Mouse (Mus musculus): ENCODE results near the gene Tmem53.

Tmem53 gene

DNA sequence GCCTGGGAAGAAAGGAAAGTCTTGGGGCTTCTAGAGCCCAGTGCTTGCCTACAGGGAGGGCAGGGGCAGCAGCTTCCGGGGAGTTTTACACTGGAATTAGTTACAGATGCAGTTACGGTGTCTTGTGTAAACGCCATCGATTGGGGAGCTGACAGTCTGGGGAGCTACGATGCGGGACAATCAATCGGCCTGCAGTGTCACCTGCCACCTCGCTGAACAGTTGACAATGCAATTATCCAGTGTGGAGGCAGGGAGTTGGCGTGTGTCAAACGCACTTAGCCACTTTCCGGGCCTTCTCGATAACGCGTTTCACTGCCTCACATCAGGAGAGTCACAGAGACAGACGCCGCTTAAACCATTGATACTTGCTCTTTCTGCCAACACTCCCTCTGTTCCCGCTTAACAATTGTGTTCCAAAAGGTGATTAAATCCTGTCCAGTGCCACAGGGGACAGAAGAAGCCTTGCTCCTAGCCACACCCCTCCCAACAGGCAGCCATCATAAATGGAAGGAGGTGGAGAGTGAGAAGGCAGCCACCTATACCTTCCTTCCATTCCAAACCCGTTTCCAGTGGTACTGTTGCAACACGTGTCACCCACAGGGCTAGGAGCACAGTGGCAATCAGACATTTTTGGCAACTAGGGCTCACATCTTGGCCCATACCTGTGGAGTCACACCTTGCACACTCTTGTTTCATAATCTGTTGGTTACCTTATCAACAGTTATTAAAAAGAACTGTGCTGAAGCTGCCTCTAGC lies 29.5 kb downstream of the Tmem53 start:
- no peak for DNase-seq (ENCODE audit: low spot score)

DNA sequence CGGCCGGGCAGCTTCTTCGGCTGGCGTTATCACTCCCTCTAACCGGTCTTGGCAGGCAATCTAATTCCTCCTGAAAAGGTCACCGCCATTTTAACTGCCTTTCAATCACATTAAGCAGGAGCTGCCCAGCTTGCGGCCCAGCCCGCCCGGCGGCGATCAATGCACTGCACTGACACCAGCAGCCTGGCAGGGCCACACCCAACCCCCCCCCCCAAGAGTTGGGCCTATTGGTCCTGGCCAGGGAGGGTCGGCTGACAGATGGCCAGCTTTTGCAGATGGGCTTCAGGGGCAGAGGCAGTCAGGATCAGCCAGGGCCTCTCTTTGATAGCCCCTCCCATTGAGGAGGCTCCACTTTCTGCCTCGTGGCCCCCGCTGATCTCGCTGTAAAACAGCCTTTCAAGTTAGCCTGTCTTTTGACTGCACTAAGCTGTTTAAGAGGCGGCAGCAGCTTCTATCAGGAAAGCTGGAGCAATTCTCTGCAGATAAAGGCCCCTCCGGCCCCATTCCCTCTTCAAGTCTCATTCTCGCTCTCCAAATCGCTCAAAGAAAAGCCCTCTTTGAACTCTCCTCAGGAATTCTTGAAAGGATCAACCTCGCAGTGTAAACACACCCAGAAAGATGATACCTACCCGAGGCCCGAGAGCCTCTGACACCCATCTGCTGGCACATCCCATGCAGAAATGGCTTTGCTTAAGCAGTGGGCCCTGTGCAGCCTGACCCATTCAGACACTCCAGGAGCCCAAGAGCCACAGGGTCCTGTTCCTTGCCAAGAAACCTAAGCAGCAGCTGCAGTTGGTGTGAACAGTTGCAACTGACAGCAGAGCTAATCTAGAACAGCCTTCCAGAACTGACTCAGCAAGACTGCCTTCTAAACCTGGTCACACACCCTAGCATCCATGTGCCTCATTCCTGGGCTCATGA lies 31.8 kb downstream of the Tmem53 start:
- no peak for DNase-seq (ENCODE audit: low spot score)

DNA sequence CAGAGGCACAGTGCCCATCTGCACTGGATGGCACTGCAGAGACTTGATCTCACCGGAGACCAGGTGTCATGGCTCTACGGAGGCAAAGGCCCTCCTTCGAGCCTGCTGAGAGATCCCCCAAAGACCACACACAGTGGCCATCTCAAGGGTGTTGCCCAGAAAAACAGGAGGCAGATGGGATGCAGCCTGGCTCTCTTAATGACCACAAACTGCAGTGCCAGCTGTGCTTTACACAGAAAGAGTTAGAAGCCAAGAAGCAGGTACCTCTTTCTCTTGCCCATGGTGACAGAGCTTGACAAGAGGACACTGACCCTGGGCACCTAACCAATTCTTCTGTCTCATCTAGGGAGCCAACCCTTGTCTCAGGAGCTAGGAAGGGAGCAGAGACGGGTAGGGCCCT lies 32.6 kb downstream of the Tmem53 start:
- no peak for DNase-seq (ENCODE audit: low spot score)

DNA sequence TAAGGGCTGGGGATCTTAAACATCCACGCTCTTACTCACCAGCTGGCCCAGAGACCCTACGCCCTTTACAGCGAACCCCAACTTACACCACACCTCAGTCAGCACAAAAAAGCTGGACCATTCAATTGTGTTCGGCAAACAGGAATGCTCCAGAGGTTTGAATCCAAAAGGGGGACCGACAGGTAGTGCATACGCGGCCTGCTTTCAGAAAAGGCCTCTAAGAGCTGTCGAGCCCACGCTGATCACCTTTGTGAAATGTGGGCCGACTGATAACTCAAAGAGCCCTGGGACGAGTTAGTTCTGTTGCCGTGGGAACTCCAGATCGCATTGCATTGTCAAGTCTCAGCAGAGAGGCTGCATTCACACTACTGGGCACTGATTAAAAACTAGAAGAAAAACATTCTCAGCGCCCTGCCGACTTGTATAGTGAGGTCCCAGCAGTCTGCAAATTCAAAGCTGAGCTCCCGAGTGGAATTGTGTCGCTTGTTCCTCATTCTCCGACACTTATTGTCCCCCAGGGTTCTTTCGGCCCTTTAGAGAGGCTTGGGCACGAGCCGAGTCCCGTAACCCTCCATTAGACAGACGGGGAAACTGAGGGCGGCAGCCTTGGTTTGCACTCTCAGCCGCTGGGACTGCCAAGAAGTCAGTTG lies 36.7 kb downstream of the Tmem53 start:
- DNase-seq (ENCODE audit: low spot score): no peak

DNA sequence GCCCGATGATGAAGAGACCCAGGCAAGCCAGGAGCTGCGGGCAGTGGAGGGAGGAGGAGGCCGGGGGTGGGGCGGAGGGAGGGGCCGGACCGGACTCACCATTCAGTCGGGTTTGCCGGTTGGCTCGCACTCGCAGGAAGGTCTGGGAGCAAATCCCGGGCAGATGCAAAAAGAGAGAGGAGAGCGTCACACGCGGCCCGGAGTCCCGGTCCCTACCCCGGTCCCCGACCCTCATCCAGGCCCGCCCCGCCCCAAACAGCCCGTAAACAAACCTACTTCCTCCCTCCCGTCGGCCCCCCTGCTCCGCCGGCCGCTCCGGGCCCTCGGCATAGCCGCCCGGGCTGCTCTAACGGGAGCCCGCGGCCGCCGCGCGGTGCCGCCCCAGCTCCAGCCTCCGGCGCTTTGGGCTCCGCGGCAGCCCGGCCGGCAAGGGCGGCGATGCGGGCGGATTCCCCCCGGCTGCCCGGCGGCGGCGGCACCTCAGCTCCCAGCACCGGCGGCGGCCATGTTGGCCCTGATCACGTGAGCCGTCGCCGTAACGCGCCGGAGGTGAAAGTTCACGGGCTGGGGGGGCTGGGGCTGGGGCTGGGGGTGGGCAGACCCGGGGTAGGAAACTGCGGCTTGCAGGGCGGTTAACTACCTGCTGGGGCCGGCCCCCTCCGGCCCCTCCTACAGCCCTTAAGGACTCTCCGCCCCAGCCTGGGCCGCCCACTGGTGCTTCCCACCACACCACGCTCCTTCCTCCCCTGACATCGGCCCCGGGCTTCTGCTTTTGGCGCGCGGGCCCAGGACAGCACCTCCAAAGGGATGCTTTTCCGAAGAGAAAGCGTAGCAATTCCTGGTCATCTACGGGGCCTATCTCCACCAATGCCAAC lies 37.4 kb downstream of the Tmem53 start:
- peak; percentile 64 for DNase-seq (ENCODE audit: low spot score)

DNA sequence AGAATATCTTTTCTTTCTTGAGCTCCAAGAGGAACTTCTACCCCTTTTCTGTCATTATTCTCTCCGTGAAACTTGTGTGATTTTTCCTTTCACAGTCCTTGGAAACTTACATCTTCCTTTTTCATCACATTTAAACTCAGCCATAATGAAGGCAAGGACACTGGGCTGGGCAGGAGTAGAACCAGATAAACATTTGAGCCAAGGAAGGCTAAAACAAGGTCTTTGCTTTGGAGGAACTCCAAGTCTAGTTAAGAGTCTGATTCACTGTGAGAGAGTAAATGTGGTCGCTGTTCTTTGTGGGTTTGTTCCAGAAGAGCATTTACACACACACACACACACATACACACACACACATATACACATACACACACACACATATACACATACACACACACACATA lies 39.9 kb downstream of the Tmem53 start:
- DNase-seq (ENCODE audit: low spot score): no peak

DNA sequence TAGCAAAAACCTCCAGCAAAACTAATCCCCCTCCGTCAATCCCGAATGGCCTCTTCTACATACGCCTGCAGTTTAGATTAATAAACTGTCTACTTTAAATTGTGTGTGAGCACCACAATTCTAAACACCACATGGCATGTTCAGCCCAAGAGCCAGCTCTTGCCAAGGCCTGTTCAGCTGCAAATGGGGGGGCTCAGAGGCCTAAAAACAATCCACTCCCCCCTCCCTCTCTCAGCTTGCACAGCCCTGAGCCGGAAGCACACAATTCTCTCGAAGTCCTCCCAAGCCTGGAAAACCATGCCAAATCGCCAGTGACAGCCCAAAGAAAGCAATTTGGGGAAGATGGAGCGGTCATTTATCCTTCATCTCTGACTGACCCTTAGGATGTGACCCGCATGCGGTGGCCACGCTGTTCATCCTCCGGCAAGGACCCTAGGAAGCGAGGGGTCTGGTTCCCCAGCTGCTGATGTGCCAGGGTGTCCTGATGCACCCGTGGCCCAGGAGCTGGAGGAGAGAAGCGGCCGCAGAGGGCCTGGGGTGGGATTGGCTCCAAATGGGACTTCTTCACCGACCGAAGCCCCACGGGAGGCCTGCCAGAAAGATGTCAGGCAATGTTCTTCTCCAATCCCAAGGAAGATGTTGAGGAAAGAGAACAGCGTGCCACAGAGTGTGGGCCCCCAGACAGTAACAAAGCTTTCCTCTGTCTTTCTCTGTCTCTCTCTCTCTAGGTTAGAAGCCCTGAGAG lies 45.3 kb downstream of the Tmem53 start:
- DNase-seq (ENCODE audit: low spot score): no peak

DNA sequence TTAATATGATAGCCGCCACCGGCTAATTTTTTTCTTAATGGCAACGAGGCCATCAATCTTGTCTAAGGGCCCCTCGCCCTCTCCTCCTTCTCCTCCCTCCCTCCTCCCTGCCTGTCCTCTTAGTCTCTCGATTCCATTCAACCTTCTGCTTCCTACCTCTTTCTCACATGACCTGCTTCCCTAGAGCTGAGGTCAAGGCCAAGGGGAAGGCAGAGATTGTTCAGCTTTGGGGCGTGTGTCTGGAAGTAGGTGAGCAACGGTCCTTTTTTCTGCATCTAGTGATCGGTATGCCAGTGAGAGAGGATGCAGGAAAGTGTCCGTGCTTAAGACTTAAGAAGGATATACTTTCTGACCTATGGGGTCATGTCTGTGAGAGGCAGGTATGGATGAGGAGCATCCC lies 46.1 kb downstream of the Tmem53 start:
- DNase-seq (ENCODE audit: low spot score): no peak

DNA sequence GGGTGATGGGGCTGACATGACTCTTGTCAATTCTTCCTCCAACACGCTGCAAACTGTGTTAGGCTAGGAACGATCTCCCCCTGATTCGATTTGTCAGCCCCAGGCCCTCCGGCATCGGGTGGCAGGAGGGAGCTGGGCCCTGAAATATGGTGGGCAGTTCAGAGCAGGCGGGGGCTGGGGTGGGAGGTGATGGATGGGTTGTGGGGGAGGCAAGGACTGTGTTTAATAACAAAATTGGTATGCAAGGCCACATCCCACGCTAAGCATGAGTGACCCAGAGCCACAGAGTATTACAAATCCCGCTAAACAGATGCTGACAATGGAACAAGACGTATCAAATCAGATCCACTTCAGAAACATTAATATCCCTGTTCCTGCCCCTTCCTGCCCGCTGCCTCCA lies 48.2 kb downstream of the Tmem53 start:
- DNase-seq (ENCODE audit: low spot score): no peak

DNA sequence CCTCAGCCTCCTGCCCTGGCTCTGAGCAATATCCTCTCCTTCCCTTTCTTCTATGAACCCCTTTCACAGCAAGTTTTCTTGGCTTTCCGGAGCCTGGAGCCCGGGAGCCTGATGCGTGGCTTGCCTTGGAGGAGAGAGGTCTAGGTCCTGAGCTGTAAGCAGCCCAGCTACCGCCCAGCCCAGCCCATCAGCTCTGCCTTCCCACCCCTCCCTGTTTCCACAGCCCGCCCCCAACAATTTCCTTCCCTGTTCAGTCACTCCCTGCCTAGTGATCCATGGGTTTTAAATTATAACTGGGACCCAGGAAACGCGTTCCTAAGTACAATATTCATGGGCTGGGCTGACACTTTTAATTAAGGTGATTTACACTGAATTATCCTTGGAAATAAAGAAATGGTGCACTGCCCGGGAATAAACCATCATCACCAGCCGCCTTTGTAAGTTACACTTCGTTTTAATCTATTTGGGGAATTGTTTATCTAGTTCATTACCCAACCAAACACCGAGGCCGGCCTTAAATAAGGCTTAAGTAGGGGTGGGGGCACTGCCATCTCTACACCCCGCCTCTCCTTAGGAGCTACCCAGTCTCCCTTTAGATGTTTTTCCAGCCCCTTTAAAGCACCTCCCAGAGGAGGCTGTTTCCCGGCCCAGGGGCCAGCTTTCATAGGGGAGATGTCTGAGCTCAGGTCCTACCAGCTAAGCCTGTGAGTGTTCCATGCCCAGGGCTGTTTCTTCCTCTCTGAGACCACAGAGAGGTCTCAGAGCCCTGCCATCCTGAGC lies 50.5 kb downstream of the Tmem53 start:
- DNase-seq (ENCODE audit: low spot score): no peak

DNA sequence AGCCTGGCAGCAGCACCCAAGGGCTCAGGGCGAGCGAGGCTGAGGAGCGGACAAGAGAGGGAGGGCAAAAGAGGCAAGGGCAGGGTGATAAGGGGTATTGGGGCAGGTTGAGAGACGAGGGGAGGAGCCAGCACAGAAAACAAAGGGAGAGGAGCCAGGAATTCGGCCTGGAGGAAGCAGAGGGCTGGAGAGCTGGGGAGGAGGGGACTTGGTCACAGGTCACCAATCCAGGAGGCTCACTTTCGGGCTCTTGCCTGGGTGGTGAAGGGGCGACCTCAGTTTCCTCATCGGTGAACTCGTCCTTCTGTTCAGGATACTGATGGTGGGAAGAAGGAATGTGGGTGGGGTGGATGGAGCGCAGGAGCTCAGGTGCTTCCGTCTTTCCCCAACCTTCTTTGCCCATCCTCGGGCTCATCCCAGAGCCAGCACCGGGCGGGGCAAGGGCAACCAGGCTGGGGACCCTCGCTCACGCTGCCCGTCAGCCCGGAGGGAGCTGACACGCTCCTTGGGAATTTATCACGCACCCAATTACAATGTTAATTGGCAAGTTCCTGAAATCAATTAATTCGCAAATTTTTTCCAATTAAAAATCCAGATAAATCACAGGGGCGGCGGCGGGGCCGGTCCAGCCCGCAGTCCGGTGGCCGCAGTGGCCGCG lies 52.0 kb downstream of the Tmem53 start:
- no peak for DNase-seq (ENCODE audit: low spot score)

DNA sequence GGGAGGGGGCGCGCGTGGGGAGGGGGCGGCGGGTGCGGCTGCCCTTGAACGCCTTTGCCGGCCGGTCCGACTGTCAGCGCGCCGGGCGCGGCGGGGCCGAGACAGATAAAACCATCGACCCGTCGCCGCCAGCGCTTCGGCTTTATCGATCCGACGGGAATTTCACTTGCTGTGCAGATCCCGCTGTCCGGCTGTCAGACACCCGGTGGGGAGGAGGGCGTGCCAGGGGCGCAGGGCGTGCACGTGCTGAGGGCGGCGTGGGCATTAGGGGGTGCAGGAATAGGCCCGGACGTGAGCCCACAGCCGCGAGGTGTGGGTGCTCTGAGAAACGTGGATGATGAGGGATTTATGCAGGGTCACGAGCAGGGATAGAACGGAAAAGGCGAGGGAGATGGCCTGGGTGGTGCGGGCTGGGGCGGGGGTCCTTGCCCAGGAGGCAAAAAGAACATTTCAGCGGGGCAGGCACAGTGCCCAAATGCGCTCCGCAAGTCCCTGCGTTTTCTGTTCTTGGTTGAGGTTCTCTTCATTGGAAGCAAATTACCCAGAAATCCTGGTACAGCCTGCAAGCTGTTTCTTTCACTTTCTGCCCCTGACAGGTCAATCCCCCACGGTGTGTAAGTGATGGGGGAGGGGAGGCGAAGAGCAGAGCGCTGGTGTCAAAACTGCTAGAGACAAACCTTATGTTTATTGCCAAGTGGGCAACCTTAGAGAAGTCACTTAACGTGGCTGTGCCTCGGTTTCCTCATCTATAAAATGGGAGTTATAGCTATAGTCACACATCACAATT lies 52.7 kb downstream of the Tmem53 start:
- no peak for DNase-seq (ENCODE audit: low spot score)

DNA sequence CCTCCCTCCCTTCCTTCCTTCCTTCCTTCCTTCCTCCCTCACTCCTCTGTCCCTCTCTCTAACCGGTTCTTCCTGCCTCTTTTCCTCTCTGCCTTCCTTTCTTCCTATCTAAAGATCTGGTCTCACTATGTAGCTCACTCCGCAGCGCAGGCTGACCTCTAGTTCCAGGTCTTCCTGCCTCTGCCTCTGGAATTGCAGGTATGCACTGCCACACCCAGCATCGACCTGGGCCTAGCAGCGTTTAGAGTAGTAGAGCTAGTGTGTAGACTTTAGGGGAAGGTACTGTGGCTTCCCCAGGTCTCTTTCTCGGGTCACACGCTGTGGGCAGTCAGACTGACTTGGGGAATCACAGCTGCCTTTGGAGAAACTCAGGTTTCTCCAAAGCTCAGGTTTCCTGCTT lies 53.7 kb downstream of the Tmem53 start:
- no peak for DNase-seq (ENCODE audit: low spot score)

DNA sequence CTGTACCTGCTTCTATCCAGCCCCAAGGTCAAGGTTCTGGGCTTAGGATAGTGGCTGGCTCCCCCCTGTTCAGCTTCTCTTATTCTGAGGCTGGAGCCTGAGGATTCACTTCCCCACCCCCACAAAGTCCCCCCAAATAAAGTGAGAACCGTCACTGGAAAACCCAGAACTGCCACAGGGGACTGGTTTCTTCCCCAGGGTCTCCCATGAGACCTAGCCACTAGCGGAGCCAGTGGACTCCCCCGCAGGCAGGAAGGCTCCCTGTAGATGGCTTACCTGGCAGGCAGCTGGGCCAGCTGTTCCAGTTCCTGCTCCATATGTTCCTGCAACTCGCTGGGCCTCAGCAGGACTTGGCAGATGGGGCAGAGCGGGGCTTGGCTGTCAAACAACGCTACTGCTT lies 55.5 kb downstream of the Tmem53 start:
- no peak for DNase-seq (ENCODE audit: low spot score)

DNA sequence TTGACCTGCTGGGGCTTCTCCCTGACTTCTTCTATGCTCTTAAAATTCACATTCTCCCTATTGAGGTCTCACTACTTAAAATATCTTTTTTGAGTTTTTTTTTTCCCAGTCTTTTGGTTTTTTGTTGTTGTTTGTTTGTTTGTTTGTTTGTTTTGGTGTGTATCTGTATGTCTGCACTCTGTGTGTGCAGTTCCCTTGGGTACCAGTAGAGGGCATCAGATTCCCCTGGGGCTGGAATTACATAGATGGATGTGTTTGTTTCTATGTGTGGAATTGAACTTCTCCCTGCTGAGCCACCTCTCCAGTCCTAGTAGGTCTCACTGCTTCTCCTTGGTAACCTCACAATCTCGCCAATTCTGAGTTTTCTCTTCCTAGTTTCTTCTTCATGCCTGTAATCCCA lies 57.7 kb downstream of the Tmem53 start:
- DNase-seq (ENCODE audit: low spot score): no peak

DNA sequence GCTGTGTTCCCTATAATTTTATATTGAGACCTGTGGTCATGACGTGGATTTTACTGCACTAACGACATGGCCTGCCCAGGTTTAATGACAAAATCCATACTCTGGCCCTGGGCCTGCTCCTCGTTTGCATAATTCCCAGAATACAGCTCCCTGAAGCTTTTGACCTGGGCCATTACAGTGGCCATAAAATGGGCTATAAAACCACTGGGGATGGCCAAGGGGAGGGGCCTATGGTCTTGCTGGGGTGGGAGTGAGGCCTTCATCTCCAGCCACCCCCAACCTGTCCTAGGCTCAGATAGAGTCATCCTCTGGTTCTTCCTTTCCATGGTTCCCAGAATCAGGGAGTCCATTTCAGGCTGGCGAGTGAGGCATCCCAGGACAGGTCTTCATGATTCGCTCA lies 60.1 kb downstream of the Tmem53 start:
- DNase-seq (ENCODE audit: low spot score): no peak

DNA sequence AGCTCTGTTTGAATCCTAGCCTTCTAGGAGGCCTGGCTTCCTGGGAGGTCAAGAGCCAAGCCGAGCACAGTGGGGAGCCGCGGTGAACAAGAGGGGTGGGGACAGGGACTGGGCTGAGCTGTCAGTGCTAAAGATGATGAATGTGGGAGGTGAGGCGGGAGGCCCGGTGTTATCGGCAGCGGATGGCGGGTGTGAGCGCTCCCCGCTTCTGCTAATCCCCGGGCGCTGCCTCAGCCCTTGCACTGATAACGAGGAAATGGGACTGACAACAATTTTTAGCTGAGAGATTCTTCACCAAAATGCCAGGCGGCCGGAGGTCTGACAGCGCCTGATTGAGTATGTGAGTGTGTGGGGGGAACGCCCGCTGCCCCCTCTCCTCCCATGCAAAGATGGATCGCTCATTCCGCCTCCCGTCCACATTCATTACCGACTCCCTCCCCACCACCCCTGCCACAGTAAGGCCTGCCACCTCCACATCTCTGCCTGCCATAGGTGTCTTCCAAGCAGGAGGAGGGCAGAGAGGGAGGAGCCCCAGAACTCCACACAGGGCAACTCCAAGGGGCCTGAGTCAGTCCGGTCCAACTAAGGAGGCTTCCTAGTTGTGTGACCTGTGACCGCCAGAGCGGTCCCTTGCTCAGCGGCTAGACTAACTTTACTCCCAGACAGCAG lies 60.8 kb downstream of the Tmem53 start:
- no peak for DNase-seq (ENCODE audit: low spot score)

DNA sequence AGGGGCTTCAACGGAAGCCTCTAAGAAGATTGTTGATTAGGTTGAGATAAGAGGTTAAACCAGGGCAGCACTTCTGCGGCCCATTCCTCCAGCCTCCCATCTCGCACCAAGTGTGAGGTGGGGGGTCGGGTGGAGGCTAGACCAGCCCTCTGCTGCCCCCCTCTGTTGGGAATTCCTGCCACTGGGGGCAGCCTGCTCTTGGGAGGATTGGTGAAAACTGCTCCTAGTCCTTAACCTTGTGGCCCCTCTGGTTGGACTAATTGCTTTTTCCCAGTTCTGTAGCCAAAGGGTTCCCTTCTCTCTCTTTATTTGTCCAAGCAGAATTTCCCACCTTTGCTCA lies 61.3 kb downstream of the Tmem53 start:
- no peak for DNase-seq (ENCODE audit: low spot score)
